Mouse (Mus musculus): ENCODE data around the gene Mrpl49.

- TF ChIP-seq CTCF (IDR thresholded peaks at IDR 0.05) (no peak), POLR2A (IDR thresholded peaks at IDR 0.05; ENCODE audit: insufficient read depth, low read depth, low read length) (no peak)
These were observed 34.5 kb downstream of the Mrpl49 start for GRCm38 (mm10) chr19:6023059-6023458.

Measured in heart, adult 2 months (tissue).